Mouse (Mus musculus) lung, adult 18-20 months (tissue): ENCODE measurements at regions not wholly inside any gene's neighbourhood (a gene's known extent, or its start where the extent isn't known, plus 50 kb on each side); places are given as distances from the start of the nearest gene placed in this dataset.

Source experiments
- DNase-seq, 2 experiments: peaks; one replicate each; pipeline ENCODE4 v3.0.0; 2022; ENCODE audit warnings: mixed read lengths in 2 of 2

DNA sequence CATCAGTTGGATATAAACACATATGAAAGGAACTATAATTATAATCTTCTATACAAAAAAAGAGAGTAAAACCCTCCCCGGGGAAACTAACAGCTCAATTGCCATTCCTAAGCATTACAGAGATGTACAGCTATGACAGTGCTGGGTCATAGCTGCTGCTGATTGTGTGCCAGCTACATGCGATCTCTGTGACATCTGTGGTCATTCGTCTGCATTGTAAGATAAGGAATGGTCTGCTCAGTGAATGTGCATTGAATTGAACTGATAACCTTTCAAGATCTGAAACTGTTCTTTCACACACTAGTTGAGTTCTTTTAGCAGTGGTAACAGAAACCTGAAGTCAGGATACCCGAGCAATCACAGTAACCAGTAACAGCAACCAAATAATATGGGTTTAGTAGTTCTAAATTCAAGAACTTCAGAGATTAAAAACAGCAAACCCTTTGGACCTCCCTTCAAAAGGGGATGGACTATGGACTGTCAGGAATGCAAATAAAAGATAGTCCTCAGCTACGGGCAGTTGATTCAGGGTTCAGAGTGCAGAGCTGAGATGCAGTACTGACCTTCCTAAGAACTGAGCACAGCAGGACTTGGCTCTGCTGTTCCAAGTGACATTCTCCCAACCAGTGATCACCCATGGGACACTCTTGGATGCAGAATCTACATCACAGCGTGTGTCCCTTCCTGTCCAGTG is 295.7 kb downstream of the Cd47 start:
- no peak for DNase-seq

GRCm38 (mm10) chr16:50096563-50096962 is 296.2 kb downstream of the Cd47 start:
- DNase-seq, result no peak

DNA sequence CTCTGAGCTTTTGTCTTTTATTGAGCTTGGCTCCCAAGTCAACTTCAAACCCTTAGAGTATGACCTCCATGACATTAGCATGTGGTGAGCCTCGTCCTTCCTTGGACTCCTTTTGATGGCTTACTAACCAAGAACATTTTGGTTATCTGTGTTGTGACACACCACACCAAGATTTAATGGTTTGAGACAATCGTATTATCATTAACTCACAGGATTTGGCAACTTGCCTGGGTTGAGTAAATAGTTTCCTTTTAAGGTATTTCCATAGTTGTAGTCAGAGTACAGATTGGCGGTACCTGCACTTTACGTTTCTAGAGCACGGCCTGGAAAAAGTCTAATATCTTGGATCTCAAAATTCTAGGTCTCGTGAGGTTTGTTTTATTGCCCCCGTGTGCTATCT is 303.0 kb downstream of the Cd47 start:
- no peak for DNase-seq

DNA sequence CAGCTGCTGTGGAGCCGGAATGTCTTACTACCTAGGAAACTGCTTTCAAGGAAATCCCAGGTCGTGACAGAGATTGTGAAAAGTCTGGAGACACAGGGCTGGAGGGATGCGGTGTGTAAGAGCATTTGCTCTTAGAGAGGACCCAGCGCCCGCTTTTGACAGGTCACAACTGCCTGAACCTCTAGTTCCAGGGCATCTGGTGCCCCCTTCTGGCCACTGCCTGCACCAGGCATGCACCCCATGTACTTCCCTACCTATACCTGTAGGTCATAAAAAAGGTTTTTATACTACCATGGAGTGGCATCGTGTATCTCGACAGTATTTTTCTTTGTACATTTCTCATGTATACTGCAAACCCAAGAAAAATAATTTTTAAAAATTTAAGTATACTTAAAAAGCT is 314.0 kb downstream of the Bbx start:
- DNase-seq, result peak in 1 of 2 experiments; percentile 9

GRCm38 (mm10) chr16:50122460-50122859 is 309.7 kb downstream of the Bbx start:
- no peak for DNase-seq

DNA sequence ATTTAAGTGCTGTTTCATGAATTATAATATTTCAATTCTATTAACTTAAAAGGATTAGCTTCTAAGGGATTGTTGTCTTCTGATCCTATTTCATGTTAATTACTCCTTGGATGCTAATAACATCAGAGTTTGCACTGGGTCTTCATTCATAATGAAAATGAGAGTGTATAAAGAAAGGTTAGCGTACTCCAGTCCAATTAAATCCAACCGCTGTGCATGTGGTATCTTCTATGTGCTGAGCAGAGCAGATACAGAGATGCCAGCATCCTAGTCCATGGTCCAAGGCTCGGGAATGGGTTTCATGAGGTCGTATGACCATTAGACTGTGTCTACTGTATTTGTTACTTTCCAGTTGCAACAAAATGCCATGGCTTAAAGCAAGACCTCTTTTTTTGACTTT is 307.5 kb downstream of the Bbx start:
- no peak for DNase-seq

DNA sequence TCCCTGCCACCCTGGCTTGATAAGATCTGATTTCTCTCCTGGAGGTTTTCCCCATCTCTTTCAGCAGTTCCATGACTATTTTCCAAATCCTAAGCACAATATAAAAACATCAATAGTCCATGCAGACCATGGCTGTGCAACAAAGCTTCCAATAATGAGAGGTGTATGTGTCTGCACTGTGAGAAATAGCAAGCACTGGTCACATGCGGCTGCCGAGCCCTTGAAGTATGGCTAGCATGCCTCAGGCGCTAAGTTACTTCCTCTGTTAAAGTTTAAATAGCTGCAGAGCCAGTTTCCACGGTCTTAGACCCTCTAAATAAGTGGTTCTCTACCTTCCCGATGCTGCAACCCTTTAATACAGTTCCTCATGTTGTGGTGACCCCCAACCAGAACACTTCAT is 306.6 kb downstream of the Bbx start:
- no peak for DNase-seq

GRCm38 (mm10) chr16:50131406-50131805 is 300.8 kb downstream of the Bbx start:
- no peak for DNase-seq
